In the genomic region with DNA sequence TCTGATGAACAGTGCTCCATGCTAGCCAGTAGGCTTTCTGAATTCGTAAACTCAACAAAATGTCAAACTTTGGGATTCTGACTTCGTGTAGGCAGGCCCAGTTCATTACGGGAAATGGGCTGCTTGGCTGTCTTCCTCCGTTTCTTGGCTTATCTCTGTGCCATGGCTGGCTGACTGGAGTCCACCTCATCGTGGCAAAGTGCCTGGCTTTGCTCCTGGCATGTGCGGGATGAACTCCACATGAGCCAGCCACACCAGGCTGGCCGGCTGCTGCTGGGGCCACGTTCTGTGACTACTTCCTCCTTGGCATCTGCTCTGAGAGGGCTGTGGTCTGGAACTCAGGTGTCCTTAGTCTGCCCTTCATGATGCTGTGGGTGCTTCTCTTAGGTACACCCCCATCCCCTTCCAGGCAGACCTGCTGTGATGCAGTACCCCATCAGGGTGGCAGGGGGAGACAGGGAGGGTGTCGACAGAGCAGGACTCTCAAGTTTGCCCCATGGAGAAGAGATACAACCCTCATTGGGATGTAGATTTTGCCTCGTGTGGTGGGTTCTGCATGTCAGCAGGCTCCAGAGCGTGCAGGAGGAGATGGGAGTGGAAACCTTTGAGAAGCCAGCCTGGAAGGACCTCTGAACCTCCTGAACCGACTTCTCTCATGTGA, we compare ENCODE assay signal across 18 mouse cellular contexts.
DNase-seq lines count a peak whose midpoint lies in the region; ATAC-seq and TF ChIP-seq lines count a peak whose summit lies in the region.
"Had no signal": no experiment of that assay in that cellular context is flagged by ENCODE, and none has a peak within 500 bp of the region (broad histone marks: within the 10 kb centered on the region; RNA-seq: fewer than 3 reads in every experiment).

No protein-coding gene starts in this region.

- H3K4me2 ChIP-seq in liver, embryonic 14.5 days (ENCODE audit: low read depth): no peak overlapping the region
- no peak overlapping the region for H3K4me2 ChIP-seq in liver, embryonic 12.5 days
- H3K4me2 ChIP-seq: embryonic facial prominence, embryonic 12.5 days; limb, embryonic 13.5 days; lung, embryonic 15.5 days had no signal

- intact Hi-C loops in heart, postnatal 10 days (cut with DNase I): no loop called here

- no peak for ATAC-seq in liver, embryonic 14.5 days (ENCODE audit: insufficient read depth)
- ATAC-seq in liver, embryonic 12.5 days: no peak
- ATAC-seq: inflammation-experienced regulatory T-cells, adult 6 months had no signal

- WGBS in liver, embryonic 14.5 days (ENCODE audit: insufficient replicate concordance): 61% methylated on average over 12 of the region's 12 CpGs
- WGBS in liver, embryonic 12.5 days (ENCODE audit: insufficient replicate concordance): 60% methylated on average over 12 of the region's 12 CpGs

- peak; percentile 30 for TF ChIP-seq CTCF in liver, embryonic 14.5 days (IDR thresholded peaks at IDR 0.05; ENCODE audit: low read depth)

- H3K27ac ChIP-seq in liver, embryonic 14.5 days: no peak overlapping the region
- no peak overlapping the region for H3K27ac ChIP-seq in liver, embryonic 12.5 days
- H3K27ac ChIP-seq: embryonic facial prominence, embryonic 12.5 days; forebrain, embryonic 10.5 days; limb, embryonic 13.5 days; lung, embryonic 15.5 days had no signal

- H3K4me3 ChIP-seq in liver, embryonic 14.5 days (ENCODE audit: insufficient read depth in 1 of 2, low read depth in 2 of 2, low read length in 2 of 2): no peak overlapping the region
- H3K4me3 ChIP-seq in liver, embryonic 12.5 days: no peak overlapping the region
- H3K4me3 ChIP-seq: embryonic facial prominence, embryonic 12.5 days; forebrain, embryonic 10.5 days; limb, embryonic 13.5 days; lung, embryonic 15.5 days had no signal

- H3K9me3 ChIP-seq in liver, embryonic 14.5 days (ENCODE audit: control insufficient read depth, low read length): no peaks in the 10 kb centered on the region
- H3K9me3 ChIP-seq in liver, embryonic 12.5 days (replicated peaks): no peaks in the 10 kb centered on the region
- H3K9me3 ChIP-seq: embryonic facial prominence, embryonic 12.5 days; forebrain, embryonic 10.5 days; limb, embryonic 13.5 days; lung, embryonic 15.5 days had no signal

- H3K36me3 ChIP-seq in liver, embryonic 14.5 days (replicated peaks; ENCODE audit: control insufficient read depth, insufficient read depth, low read depth): no peaks in the 10 kb centered on the region
- no peaks in the 10 kb centered on the region for H3K36me3 ChIP-seq in liver, embryonic 12.5 days
- H3K36me3 ChIP-seq: embryonic facial prominence, embryonic 12.5 days; forebrain, embryonic 10.5 days; limb, embryonic 13.5 days; lung, embryonic 15.5 days had no signal

- H3K9ac ChIP-seq in liver, embryonic 14.5 days (replicated peaks): no peak overlapping the region
- no peak overlapping the region for H3K9ac ChIP-seq in liver, embryonic 12.5 days
- H3K9ac ChIP-seq: embryonic facial prominence, embryonic 12.5 days; limb, embryonic 13.5 days; lung, embryonic 15.5 days had no signal

- no peaks in the 10 kb centered on the region for H3K4me1 ChIP-seq in liver, embryonic 14.5 days (replicated peaks; ENCODE audit: control insufficient read depth in 2 of 2, insufficient read depth in 2 of 2, low read length in 1 of 2)
- no peaks in the 10 kb centered on the region for H3K4me1 ChIP-seq in liver, embryonic 12.5 days
- H3K4me1 ChIP-seq: lung, embryonic 15.5 days had no signal

- no peak for DNase-seq in liver, embryonic 14.5 days (ENCODE audit: low read depth in 3 of 3, low spot score in 3 of 3)
- DNase-seq in ES-CJ7 (ENCODE audit: low read depth, low spot score): peak; percentile 53
- peak; percentile 33 for DNase-seq in R1 (ENCODE audit: low read depth, low spot score)
- DNase-seq in cerebellum, postnatal 10 days: peak; percentile 88 to 92
- DNase-seq in heart, postnatal 10 days: no peak
- no peak for DNase-seq in retina, postnatal 1 day
- DNase-seq: adrenal gland, postnatal 10 days; heart, adult 18-20 months; heart, postnatal 14 days; kidney, postnatal 25 days; layer of hippocampus, postnatal 36 days; thymus, postnatal 36 days had no signal

- TF ChIP-seq EP300 in liver, embryonic 14.5 days (IDR thresholded peaks at IDR 0.05; ENCODE audit: low read depth): no peak

- H3K27me3 ChIP-seq in liver, embryonic 14.5 days (ENCODE audit: control insufficient read depth, insufficient read depth, low read length): no peaks in the 10 kb centered on the region; the same call in 1 of the 2 replicates
- H3K27me3 ChIP-seq in liver, embryonic 12.5 days (replicated peaks): peaks cover 5% of the 10 kb centered on the region
- H3K27me3 ChIP-seq: embryonic facial prominence, embryonic 12.5 days; lung, embryonic 15.5 days had no signal

Comparison
In these comparisons a context has a peak if more than half of its experiments do, and no peak if none do; other contexts are left out.
1. DNase-seq: peak in ES-CJ7 (single experiment), R1 (single experiment) and cerebellum, postnatal 10 days (2 of 2); none in liver, embryonic 14.5 days (0 of 3), heart, postnatal 10 days (0 of 2) and retina, postnatal 1 day (single experiment).